ENCODE assay signal across 27 mouse cellular contexts in the genomic region with DNA sequence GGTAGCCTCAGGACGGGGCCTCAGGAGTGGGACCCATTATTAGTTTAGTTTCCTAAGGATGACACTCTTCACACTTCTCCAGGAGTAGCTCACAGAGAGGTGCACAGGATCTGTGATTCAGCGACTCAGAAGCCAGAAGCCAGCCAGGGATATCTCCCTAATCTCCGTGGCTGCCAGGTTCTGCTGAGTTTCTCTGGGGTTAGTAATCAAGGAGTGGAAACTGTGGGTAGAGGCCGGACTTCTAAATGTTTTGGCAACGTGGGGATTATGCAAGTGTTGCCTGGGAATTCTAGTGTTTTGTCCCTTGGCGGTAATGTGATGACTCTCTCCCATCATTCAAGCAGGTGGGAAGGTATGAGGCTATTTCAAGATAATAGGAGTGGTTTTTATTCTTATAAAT. TPM values are rescaled to one million over a fixed set of nuclear protein-coding genes. Genes with fewer than 3 reads are reported as not detected.
DNase-seq lines count a peak whose midpoint lies in the region; TF ChIP-seq lines count a peak whose summit lies in the region.
"Had no signal": no experiment of that assay in that cellular context is flagged by ENCODE, and none has a peak within 500 bp of the region (broad histone marks: within the 10 kb centered on the region; RNA-seq: fewer than 3 reads in every experiment).

No protein-coding gene starts in this region.

- peak in 1 of 2 experiments; percentile 65 for DNase-seq in heart, adult 2 months
- DNase-seq in heart, postnatal 25 days (ENCODE audit: low spot score): no peak
- DNase-seq in lung, postnatal 36 days: peak; percentile 58
- no peak for DNase-seq in lung, postnatal 10 days
- DNase-seq in adipocyte (ENCODE audit: low spot score): peak; percentile 51
- DNase-seq in testis, postnatal 14 days (ENCODE audit: low spot score): no peak
- no peak for DNase-seq in thymus, postnatal 25 days
- DNase-seq: cerebellum, adult 18-20 months; cerebellum, postnatal 36 days; heart, postnatal 10 days; kidney, adult 8-10 months; kidney, postnatal 14 days; liver, embryonic 13.5 days; midbrain, embryonic 14.5 days; right cerebral cortex, postnatal 25 days; thymus, adult 18-20 months had no signal

- TF ChIP-seq CTCF in heart, adult 2 months (IDR thresholded peaks at IDR 0.05): no peak

- no peak for TF ChIP-seq EP300 in heart, adult 2 months (IDR thresholded peaks at IDR 0.05; ENCODE audit: insufficient read depth, low read depth, low read length)

- no peak overlapping the region for H3K9ac ChIP-seq in heart, adult 2 months (ENCODE audit: low read depth, low read length)
- H3K9ac ChIP-seq: hindbrain, embryonic 13.5 days; liver, embryonic 13.5 days had no signal

- peaks cover 4% of the 10 kb centered on the region for H3K79me2 ChIP-seq in heart, adult 2 months (replicated peaks; ENCODE audit: control insufficient read depth, insufficient read depth, low read length)

- H3K27me3 ChIP-seq in heart, adult 2 months (ENCODE audit: control insufficient read depth, insufficient read depth, low read length): no peaks in the 10 kb centered on the region
- H3K27me3 ChIP-seq: hindbrain, embryonic 13.5 days; liver, embryonic 13.5 days; megakaryocyte, embryonic 14.5 days had no signal

- no peak overlapping the region for H3K4me3 ChIP-seq in heart, adult 2 months
- H3K4me3 ChIP-seq: hindbrain, embryonic 13.5 days; liver, embryonic 13.5 days; megakaryocyte, embryonic 14.5 days had no signal

- TF ChIP-seq POLR2A in heart, adult 2 months (IDR thresholded peaks at IDR 0.05; ENCODE audit: insufficient read depth, low read depth, low read length): no peak

- 28% methylated on average over 6 of the region's 6 CpGs for WGBS in heart, adult 2 months

- H3K36me3 ChIP-seq in heart, adult 2 months (ENCODE audit: control insufficient read depth, insufficient read depth, low read length): peaks cover 83% of the 10 kb centered on the region
- H3K36me3 ChIP-seq: G1E; hindbrain, embryonic 13.5 days; liver, embryonic 13.5 days had no signal

- peaks cover 35% of the 10 kb centered on the region for H3K4me1 ChIP-seq in heart, adult 2 months (ENCODE audit: control insufficient read depth, insufficient read depth, low read length)
- H3K4me1 ChIP-seq: hindbrain, embryonic 13.5 days; megakaryocyte, embryonic 14.5 days had no signal

- H3K27ac ChIP-seq in heart, adult 2 months: peak overlapping the region; percentile 86
- H3K27ac ChIP-seq: hindbrain, embryonic 13.5 days; liver, embryonic 13.5 days had no signal

- intact Hi-C loops in heart, adult 2 months (cut with DNase I): no loop called here
- intact Hi-C loops in heart, postnatal 25 days (cut with DNase I): no loop called here

RNA-seq across cellular contexts. Expression of gene 4930455H04Rik, which starts 13.0 kb away (rescaled TPM):
- total RNA-seq in heart, adult 2 months (2021): not detected
- 0.16 TPM in 1 of 2 replicates, not detected in the other for polyA plus RNA-seq in heart, adult 2 months (2012; rRNA removed)
- not detected for total RNA-seq in heart, postnatal 25 days (2021)
- total RNA-seq: G1E; layer of hippocampus, adult 8-10 months; left cerebral cortex, adult 8-10 months; neutrophil, adult 5-6 weeks had no signal
- polyA plus RNA-seq: forebrain, embryonic 11.5 days; G1E; hindbrain, embryonic 13.5 days; intestine, embryonic 14.5 days; liver, embryonic 13.5 days; lung, embryonic 16.5 days; midbrain, embryonic 14.5 days; spleen, adult 2 months; stomach, embryonic 14.5 days had no signal

RNA-seq across cellular contexts. Expression of gene Palmd, which starts 13.7 kb away (rescaled TPM):
- total RNA-seq in heart, adult 2 months (2021): 10 to 100 TPM; 55.2 to 55.6 TPM
- polyA plus RNA-seq in heart, adult 2 months (2012; rRNA removed): 13.7 and 21.2 TPM in 2 replicates
- total RNA-seq in heart, postnatal 25 days (2021): 10 to 100 TPM; 54.5 to 71.2 TPM
- total RNA-seq: neutrophil, adult 5-6 weeks had no signal
- polyA plus RNA-seq: G1E had no signal

Comparison
In these comparisons a context has a peak if more than half of its experiments do, and no peak if none do; other contexts are left out.
1. DNase-seq: peak in lung, postnatal 36 days (single experiment) and adipocyte (single experiment); none in heart, postnatal 25 days (single experiment), lung, postnatal 10 days (single experiment), testis, postnatal 14 days (single experiment) and thymus, postnatal 25 days (single experiment).